Mouse (Mus musculus): ENCODE measurements around the gene Ankrd33b.

DNA sequence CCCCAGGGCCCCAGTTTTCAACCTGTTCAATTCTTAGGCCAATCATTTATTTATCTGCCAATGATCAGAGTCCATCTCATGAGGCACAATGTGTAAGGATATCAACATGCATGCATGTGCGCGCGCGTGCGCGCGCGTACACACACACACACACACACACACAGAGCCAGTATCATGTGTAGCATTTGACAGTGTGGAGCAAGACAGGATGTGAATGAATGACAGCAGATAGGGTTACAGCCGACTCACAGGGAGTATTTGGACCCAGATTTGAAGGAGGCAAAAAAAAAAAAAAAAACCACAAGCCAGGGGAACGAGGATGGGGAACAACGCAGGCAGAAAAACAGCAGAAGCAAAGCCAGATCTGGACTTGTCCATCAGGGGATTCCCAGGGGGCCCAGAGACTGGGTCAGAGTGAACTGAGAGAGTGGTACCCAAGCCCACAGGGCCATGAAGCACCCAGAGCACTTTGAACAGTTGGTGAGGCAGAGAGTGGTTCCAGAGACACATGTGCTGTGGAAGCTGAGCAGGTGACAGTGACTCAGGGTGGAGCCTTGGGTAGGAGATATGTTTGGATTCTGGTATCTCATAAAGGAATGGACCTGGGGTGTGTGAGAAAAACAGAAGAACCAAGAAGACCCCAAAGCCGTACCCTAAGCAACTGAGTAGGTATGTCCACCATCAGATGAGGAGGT, 41.7 kb downstream of the Ankrd33b start:
- TF ChIP-seq CTCF (IDR thresholded peaks at IDR 0.05; ENCODE audit: low read depth, low read length), result no peak
- TF ChIP-seq TAL1 (conservative IDR thresholded peaks at IDR 0.05; ENCODE audit: low read depth, low read length), result no peak
- no peak for TF ChIP-seq GATA1 (IDR thresholded peaks at IDR 0.05; ENCODE audit: borderline replicate concordance, low read length)
